Mouse (Mus musculus): ENCODE measurements around the gene Nek9.

Gene Nek9

GRCm38 (mm10) chr12:85288486-85289156 is 50.5 kb downstream of the Nek9 start, which contains the start of gene Zc2hc1c:
Gene Zc2hc1c (plus strand): TSS chr12:85288591.
- peak; percentile 40 to 69 for DNase-seq

GRCm38 (mm10) chr12:85287809-85288485 is 51.2 kb downstream of the Nek9 start, which contains the start of gene Acyp1:
Gene Acyp1 (minus strand): TSS chr12:85288438.
- DNase-seq: no peak

GRCm38 (mm10) chr12:85286941-85287340 is 52.2 kb downstream of the Nek9 start:
- DNase-seq: peak; percentile 50 to 56

- no peak for DNase-seq
Observed at GRCm38 (mm10) chr12:85284996-85285395, 54.2 kb downstream of the Nek9 start.

GRCm38 (mm10) chr12:85284331-85284730 is 54.8 kb downstream of the Nek9 start:
- DNase-seq: no peak

GRCm38 (mm10) chr12:85281756-85282155 is 57.4 kb downstream of the Nek9 start:
- DNase-seq: peak; percentile 47 to 73

- DNase-seq: peak; percentile 59 to 61
Observed at GRCm38 (mm10) chr12:85280845-85281651, 58.1 kb downstream of the Nek9 start.

- peak; percentile 98 for DNase-seq
Observed at GRCm38 (mm10) chr12:85280105-85280844, 58.9 kb downstream of the Nek9 start.

- peak in 1 of 2 experiments; percentile 48 for DNase-seq
Observed at GRCm38 (mm10) chr12:85279396-85280080, 59.6 kb downstream of the Nek9 start.

GRCm38 (mm10) chr12:85278919-85279318 is 60.2 kb downstream of the Nek9 start:
- no peak for DNase-seq

GRCm38 (mm10) chr12:85276273-85276672 is 62.9 kb downstream of the Nek9 start:
- DNase-seq: no peak

GRCm38 (mm10) chr12:85273508-85273907 is 65.7 kb downstream of the Nek9 start:
- no peak for DNase-seq

- no peak for DNase-seq
Observed at GRCm38 (mm10) chr12:85271843-85272206, 67.3 kb downstream of the Nek9 start.

GRCm38 (mm10) chr12:85271132-85271842 is 67.9 kb downstream of the Nek9 start:
- DNase-seq: no peak

- DNase-seq: peak; percentile 93 to 96
Observed at GRCm38 (mm10) chr12:85270319-85270718, 68.8 kb downstream of the Nek9 start, which contains the start of gene Mlh3. Gene Mlh3 (minus strand): TSS chr12:85270599.

GRCm38 (mm10) chr12:85269821-85270220 is 69.3 kb downstream of the Nek9 start:
- DNase-seq: no peak

- no peak for DNase-seq
Observed at GRCm38 (mm10) chr12:85266248-85266647, 72.9 kb downstream of the Nek9 start.

- no peak for DNase-seq
Observed at GRCm38 (mm10) chr12:85264940-85265339, 74.2 kb downstream of the Nek9 start.

- peak; percentile 67 to 70 for DNase-seq
Observed at GRCm38 (mm10) chr12:85264531-85264930, 74.6 kb downstream of the Nek9 start.

- no peak for DNase-seq
Observed at GRCm38 (mm10) chr12:85263190-85263589, 76.0 kb downstream of the Nek9 start.

GRCm38 (mm10) chr12:85262489-85262888 is 76.7 kb downstream of the Nek9 start:
- DNase-seq: no peak

Measured in cerebellum, postnatal 10 days (tissue).